Mouse (Mus musculus): ENCODE results near the gene Polr1c. TPM values are rescaled to one million over a fixed set of nuclear protein-coding genes. Genes with fewer than 3 reads are reported as not detected.

The Polr1c gene
- 109 and 111 TPM in 2 replicates for polyA plus RNA-seq (2016; fragmentation: Nextera tagmentation; extraction: Ambion mirVana)

DNA sequence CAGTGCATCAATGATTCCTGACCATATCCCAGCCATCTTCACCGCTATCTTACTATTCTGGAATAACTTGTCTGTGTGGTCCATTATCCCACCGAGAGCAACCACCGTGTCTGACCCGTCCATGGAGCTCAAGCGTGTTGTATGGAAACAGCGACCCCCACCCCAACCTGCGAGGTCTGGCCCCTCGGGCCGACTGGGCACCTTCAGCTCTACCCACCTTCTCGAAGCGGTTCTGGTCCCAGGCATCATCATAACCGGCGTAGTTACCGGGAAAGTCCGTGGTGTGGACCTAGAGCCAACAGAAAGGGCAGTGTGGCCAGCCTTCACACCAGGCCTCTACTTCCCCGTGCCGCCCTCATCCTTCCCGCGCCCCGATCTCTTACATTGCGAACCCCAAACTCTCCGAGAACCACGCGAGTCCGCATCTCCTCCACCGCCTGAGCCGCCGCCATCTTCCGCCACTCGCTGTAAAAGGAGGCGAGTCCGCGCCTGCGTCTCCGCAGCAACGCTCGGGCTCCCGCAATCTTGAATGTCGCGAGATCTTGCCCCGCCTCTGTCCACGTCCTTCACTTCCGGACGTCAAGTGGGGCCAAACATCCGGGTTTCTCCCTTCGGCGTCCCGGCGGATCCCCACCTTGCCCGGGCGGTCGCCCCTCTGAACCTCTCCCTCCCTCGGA, at the start of gene Polr1c, which contains the start of gene Yipf3:
TSS of gene Polr1c (minus strand) at position 543 of the 677 bp plus-strand sequence.
TSS of gene Yipf3 (plus strand) at position 569 of the 677 bp plus-strand sequence.
- peak; percentile 84 for ATAC-seq (ENCODE audit: insufficient number of reproducible peaks, insufficient read depth, low FRiP score, low TSS enrichment, low read depth)
- under 1% methylated on average over 53 of the region's 53 CpGs for WGBS
- Histone ChIP-seq H3K9me3 (no peaks in the 10 kb centered on the region), H3K9ac (replicated peaks) (peak within 1 kb of the TSS; percentile 93), H3K36me3 (peaks cover 79% of the 10 kb centered on the region), H3K27me3 (no peaks in the 10 kb centered on the region), H3K27ac (peak within 1 kb of the TSS; percentile 69), H3K4me1 (replicated peaks) (peaks cover 20% of the 10 kb centered on the region), H3K4me3 (replicated peaks) (peak within 1 kb of the TSS; percentile 77), H3K4me2 (peak within 1 kb of the TSS; percentile 93)

DNA sequence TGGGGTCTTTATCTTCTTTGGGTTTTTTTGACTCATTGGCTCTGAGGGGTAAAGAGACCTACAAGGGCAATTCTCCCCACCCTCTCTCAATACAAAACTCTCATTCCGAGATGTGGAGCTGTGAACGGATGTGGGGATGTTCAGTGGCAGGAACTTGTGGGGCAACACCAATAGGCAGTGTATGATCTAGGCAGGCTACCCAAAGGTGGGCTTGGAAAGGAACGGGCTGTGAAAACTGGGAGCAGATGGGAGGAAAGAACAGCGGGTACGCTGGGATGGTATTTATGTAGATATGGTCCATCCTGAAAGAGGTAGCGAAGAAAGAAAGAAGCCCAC, 49.1 kb upstream of the Polr1c start:
- no peaks in the 10 kb centered on the region for H3K36me3 ChIP-seq
- H3K9ac ChIP-seq (replicated peaks): peak overlapping the region; percentile 66; the same call in 1 of the 2 replicates
- H3K9me3 ChIP-seq: no peaks in the 10 kb centered on the region
- H3K4me3 ChIP-seq (replicated peaks): peak overlapping the region; percentile 64
- H3K4me2 ChIP-seq: peak overlapping the region; percentile 100
- WGBS: 10% methylated on average over 6 of the region's 6 CpGs
- no peak overlapping the region for H3K27ac ChIP-seq
- H3K27me3 ChIP-seq: peaks cover 80% of the 10 kb centered on the region
- no peak for ATAC-seq (ENCODE audit: insufficient number of reproducible peaks, insufficient read depth, low FRiP score, low TSS enrichment, low read depth)
- H3K4me1 ChIP-seq (replicated peaks): peaks cover 18% of the 10 kb centered on the region

DNA sequence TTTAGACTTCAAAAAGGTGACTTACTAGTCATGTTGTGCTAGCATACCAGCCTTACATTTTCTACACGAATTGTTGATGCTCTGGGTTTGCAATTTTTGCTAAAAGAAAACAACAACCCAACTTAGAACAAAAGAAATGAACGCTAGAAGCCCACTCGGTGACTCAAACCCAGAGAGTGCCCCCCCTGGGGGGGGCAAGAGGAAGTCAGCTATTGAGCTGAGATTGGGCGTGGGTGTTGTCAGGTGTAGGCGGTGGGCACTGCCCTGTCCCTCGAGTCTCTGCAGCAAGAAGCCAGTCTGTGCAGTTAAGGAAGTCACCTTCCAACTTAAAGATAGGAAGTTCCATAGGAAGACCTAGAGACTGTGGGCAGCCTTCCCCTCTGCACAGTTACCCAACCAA, 48.7 kb upstream of the Polr1c start:
- 47% methylated on average over 6 of the region's 6 CpGs for WGBS
- H3K4me3 ChIP-seq (replicated peaks): no peak overlapping the region
- H3K27me3 ChIP-seq: peaks cover 80% of the 10 kb centered on the region

DNA sequence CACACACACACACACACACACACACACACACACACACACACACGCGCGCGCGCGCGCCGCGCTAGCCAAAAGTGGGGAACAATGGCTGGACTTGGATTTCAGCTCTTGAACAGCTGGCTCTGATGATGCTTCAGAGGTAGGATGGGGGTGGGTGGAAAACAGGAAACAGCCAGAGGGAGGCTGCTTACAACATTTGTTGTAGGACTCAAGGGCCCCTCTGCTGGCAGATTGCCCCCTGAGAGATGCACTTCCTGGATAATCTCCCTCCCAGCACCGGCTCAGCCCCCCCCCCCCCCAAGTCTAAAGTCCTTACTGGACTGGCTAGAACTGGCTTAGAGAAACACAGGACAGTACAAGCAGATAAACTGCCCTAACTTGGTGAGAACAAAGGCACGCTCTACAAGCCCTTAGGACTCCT, 39.8 kb upstream of the Polr1c start:
- Histone ChIP-seq H3K4me1 (replicated peaks) (peaks cover 20% of the 10 kb centered on the region), H3K36me3 (no peaks in the 10 kb centered on the region), H3K4me3 (replicated peaks) (no peak overlapping the region), H3K27ac (peak overlapping the region; percentile 66), H3K9me3 (no peaks in the 10 kb centered on the region), H3K4me2 (no peak overlapping the region), H3K9ac (replicated peaks) (0 out of 2 replicates have a peak overlapping the region, but pooled peaks have one; percentile 18), H3K27me3 (peaks cover 5% of the 10 kb centered on the region)
- 50% methylated on average over 11 of the region's 11 CpGs for WGBS
- no peak for ATAC-seq (ENCODE audit: insufficient number of reproducible peaks, insufficient read depth, low FRiP score, low TSS enrichment, low read depth)

More for the DNA sequence above, 48.7 kb upstream of the Polr1c start:
- H3K27ac ChIP-seq: no peak overlapping the region
- no peaks in the 10 kb centered on the region for H3K36me3 ChIP-seq
- no peak for ATAC-seq (ENCODE audit: insufficient number of reproducible peaks, insufficient read depth, low FRiP score, low TSS enrichment, low read depth)
- peaks cover 18% of the 10 kb centered on the region for H3K4me1 ChIP-seq (replicated peaks)
- H3K9ac ChIP-seq (replicated peaks): no peak overlapping the region
- H3K4me2 ChIP-seq: no peak overlapping the region
- H3K9me3 ChIP-seq: no peaks in the 10 kb centered on the region

DNA sequence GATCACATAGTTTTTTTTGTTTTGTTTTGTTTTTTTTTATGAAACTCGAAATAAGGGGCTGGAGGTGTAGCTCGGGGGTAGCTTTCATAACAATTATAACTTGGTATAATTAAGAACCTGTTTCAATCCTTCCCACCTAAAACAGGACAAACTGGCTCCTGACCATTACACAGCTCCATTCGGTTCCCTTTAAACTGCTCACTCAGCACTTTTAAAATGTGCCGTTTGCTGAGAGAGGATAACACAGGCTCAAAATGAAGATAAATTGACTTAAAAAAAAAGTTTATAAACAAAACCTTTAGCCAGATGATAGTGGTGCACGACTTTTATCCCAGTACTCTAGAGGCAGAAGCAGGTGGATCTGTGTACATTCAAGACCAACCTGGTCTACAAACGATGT, 37.6 kb upstream of the Polr1c start:
- Histone ChIP-seq H3K27me3 (no peaks in the 10 kb centered on the region; the same call in 1 of the 2 replicates), H3K36me3 (peaks cover 8% of the 10 kb centered on the region; the same call in 1 of the 2 replicates), H3K9me3 (no peaks in the 10 kb centered on the region), H3K4me2 (no peak overlapping the region), H3K4me1 (replicated peaks) (peaks cover 37% of the 10 kb centered on the region), H3K4me3 (replicated peaks) (no peak overlapping the region), H3K9ac (replicated peaks) (no peak overlapping the region), H3K27ac (no peak overlapping the region)
- ATAC-seq (ENCODE audit: insufficient number of reproducible peaks, insufficient read depth, low FRiP score, low TSS enrichment, low read depth): no peak
- WGBS: 70% methylated on average over 6 of the region's 6 CpGs

DNA sequence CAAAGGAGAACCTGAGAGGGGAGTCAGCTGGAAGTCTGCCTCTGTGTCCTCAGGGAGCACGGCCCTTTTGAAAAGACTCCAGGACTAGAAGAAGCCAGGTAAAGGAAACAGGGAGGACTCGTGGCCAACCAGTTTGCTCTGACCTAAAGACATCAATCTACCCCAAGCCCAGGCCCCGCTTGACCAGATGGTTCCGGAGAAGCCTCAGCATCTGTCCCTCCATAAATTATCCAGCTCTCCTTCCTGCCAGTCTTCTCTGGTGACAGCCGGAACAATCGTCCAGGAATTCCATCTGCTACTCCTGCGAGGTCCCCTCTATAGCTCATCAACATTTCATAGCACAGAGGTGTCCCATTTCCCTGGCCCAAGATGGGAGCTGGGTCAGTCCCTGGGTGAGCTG, 36.8 kb upstream of the Polr1c start:
- Histone ChIP-seq H3K36me3 (peaks cover 15% of the 10 kb centered on the region), H3K4me1 (replicated peaks) (peaks cover 37% of the 10 kb centered on the region), H3K9ac (replicated peaks) (no peak overlapping the region), H3K4me2 (no peak overlapping the region), H3K9me3 (no peaks in the 10 kb centered on the region), H3K4me3 (replicated peaks) (no peak overlapping the region), H3K27me3 (no peaks in the 10 kb centered on the region; the same call in 1 of the 2 replicates), H3K27ac (no peak overlapping the region)
- WGBS: 44% methylated on average over 7 of the region's 7 CpGs
- ATAC-seq (ENCODE audit: insufficient number of reproducible peaks, insufficient read depth, low FRiP score, low TSS enrichment, low read depth): no peak

- Histone ChIP-seq H3K4me2 (no peak overlapping the region), H3K36me3 (peaks cover 22% of the 10 kb centered on the region), H3K4me1 (replicated peaks) (peaks cover 37% of the 10 kb centered on the region), H3K9me3 (no peaks in the 10 kb centered on the region), H3K27ac (no peak overlapping the region), H3K4me3 (replicated peaks) (no peak overlapping the region), H3K27me3 (no peaks in the 10 kb centered on the region; the same call in 1 of the 2 replicates), H3K9ac (replicated peaks) (no peak overlapping the region)
- no peak for ATAC-seq (ENCODE audit: insufficient number of reproducible peaks, insufficient read depth, low FRiP score, low TSS enrichment, low read depth)
- 86% methylated on average over 8 of the region's 8 CpGs for WGBS
Observed at GRCm38 (mm10) chr17:46283911-46284310, 36.1 kb upstream of the Polr1c start.

DNA sequence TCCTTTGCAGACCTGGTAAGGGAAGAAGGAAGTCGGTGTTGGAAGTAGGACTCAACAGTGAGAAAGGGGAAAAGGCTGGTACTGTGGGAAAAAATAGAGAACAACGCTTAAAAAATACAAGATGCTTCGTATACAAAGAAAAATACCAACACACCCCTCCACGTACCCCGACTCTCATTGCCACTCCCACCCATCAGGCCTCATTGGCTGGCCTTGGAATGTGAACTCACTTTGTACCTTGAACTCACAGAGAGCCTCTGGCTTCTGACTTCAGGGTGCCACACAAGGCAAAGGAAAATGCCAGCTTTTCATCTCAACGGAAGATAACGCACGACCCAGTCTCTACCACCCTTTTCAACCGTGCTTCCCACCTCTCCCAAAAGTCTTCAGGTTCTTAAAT, 35.3 kb upstream of the Polr1c start:
- Histone ChIP-seq H3K9me3 (no peaks in the 10 kb centered on the region), H3K27ac (peak overlapping the region; percentile 96), H3K36me3 (peaks cover 30% of the 10 kb centered on the region), H3K4me1 (replicated peaks) (peaks cover 40% of the 10 kb centered on the region), H3K27me3 (no peaks in the 10 kb centered on the region; the same call in 1 of the 2 replicates), H3K4me2 (peak overlapping the region; percentile 90), H3K4me3 (replicated peaks) (peak overlapping the region; percentile 74), H3K9ac (replicated peaks) (no peak overlapping the region)
- ATAC-seq (ENCODE audit: insufficient number of reproducible peaks, insufficient read depth, low FRiP score, low TSS enrichment, low read depth): peak; percentile 30; the same call in 1 of the 2 replicates
- 24% methylated on average over 9 of the region's 9 CpGs for WGBS

- Histone ChIP-seq H3K36me3 (peaks cover 33% of the 10 kb centered on the region), H3K4me2 (peak within 1 kb of the TSS; percentile 90), H3K9me3 (no peaks in the 10 kb centered on the region), H3K9ac (replicated peaks) (peak within 1 kb of the TSS; percentile 84), H3K4me1 (replicated peaks) (peaks cover 40% of the 10 kb centered on the region), H3K4me3 (replicated peaks) (peak within 1 kb of the TSS; percentile 74), H3K27ac (peak within 1 kb of the TSS; percentile 96), H3K27me3 (no peaks in the 10 kb centered on the region; the same call in 1 of the 2 replicates)
- ATAC-seq (ENCODE audit: insufficient number of reproducible peaks, insufficient read depth, low FRiP score, low TSS enrichment, low read depth): peak; percentile 94
- under 1% methylated on average over 37 of the region's 37 CpGs for WGBS
Observed at GRCm38 (mm10) chr17:46282483-46283123, 34.7 kb upstream of the Polr1c start, which contains the start of gene Tjap1. TSS of gene Tjap1 (minus strand) at chr17:46283026.

DNA sequence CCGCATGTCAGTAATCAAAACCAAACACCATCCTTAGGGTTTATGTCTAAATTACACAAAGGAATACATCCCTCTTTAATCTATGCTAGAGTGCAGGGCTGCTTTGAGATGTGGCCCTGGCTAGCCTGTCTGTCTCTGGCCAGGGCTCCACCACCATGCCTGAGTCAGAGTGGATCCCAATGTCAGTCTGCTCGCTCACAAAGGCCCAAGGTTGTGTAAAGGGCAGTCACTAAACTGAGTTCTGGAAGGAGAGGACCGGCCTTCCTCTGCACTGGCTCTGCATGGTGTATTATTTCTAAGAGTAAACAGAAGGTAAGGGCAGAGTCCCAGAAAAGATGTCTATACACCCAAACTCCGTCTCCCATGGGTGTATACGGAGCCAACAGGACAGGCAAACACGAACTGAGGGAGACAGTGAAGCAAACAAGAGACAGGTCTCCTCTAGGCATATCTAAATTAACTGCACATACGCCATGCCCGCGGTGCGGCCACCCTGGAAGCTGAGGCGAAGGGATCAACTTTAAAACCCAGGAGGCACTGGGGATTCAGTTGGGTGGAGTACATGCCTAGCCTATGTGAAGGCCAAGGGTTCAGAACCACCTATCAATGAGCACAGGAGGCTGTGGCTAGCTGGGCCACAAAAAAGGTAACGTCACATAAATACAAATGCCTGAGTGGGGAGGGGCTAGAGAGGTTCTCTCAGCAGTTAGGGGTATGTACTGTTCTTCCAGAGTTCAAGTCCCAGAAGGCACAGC, 30.3 kb upstream of the Polr1c start:
- Histone ChIP-seq H3K9me3 (no peaks in the 10 kb centered on the region), H3K4me2 (no peak overlapping the region), H3K27ac (peak overlapping the region; percentile 68; the same call in 1 of the 2 replicates), H3K27me3 (no peaks in the 10 kb centered on the region), H3K4me1 (replicated peaks) (peaks cover 43% of the 10 kb centered on the region), H3K36me3 (peaks cover 65% of the 10 kb centered on the region), H3K4me3 (replicated peaks) (no peak overlapping the region), H3K9ac (replicated peaks) (no peak overlapping the region; the same call in 1 of the 2 replicates)
- ATAC-seq (ENCODE audit: insufficient number of reproducible peaks, insufficient read depth, low FRiP score, low TSS enrichment, low read depth): no peak
- WGBS: 71% methylated on average over 12 of the region's 12 CpGs

DNA sequence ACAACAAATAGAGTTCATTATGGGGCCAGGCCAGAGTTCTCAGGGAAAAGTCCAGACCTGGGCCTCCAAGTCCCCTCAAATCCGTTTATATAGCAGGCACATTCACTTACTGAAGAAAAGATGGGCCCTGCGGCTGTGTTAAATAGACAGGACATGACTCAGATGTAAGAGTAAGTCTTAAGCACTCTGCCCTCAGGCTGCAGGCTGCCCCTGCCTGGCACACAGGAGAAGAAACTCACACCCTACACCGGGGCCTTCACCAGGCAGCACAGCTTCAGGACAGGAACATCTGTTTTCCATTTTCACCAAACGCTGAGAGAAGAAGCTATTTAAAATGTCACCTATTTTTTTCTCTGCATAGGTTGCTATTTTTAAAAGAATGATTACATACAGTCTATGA, 29.7 kb upstream of the Polr1c start:
- Histone ChIP-seq H3K4me2 (peak overlapping the region; percentile 3; the same call in 1 of the 2 replicates), H3K9me3 (no peaks in the 10 kb centered on the region), H3K27me3 (no peaks in the 10 kb centered on the region), H3K4me3 (replicated peaks) (no peak overlapping the region), H3K4me1 (replicated peaks) (peaks cover 43% of the 10 kb centered on the region), H3K9ac (replicated peaks) (peak overlapping the region; percentile 34; the same call in 1 of the 2 replicates), H3K36me3 (peaks cover 71% of the 10 kb centered on the region), H3K27ac (peak overlapping the region; percentile 41; the same call in 1 of the 2 replicates)
- WGBS: 12% methylated on average over 4 of the region's 4 CpGs
- no peak for ATAC-seq (ENCODE audit: insufficient number of reproducible peaks, insufficient read depth, low FRiP score, low TSS enrichment, low read depth)
